Mouse (Mus musculus) liver, adult 2 months (tissue): ENCODE data around the gene Apol7b.

Source experiments
- CTCF ChIP-seq: fragments of 200-500 bp; IDR thresholded peaks from 2 replicates; pipeline ENCODE4 v1.5.1; 2011; ENCODE audit warnings: low read depth, low read length, control low read depth
- POLR2A ChIP-seq: fragments of 200-500 bp; IDR thresholded peaks from 2 replicates; pipeline ENCODE4 v1.6.1; 2011; ENCODE audit warnings: low read length, control low read depth; ENCODE audit not compliant: insufficient read depth; ENCODE audit errors: extremely low read depth

- TF ChIP-seq POLR2A (no peak), CTCF (no peak)
These were observed 65.8 kb downstream of the Apol7b start for GRCm38 (mm10) chr15:77381481-77381880.
